Mouse (Mus musculus) forebrain, embryonic 16.5 days (tissue): ENCODE data around the gene Olfr769. TPM values are rescaled to one million over a fixed set of nuclear protein-coding genes. Genes with fewer than 3 reads are reported as not detected.
"Not testable (repeated sequence)": the region's sequence is repeated elsewhere in the genome, so short reads cannot be mapped to it uniquely, and the experiment has no call there.

Source experiments
- ATAC-seq: fragments of 200-750 bp; cut with Nextera tagmentation; 2 replicates; pipeline ENCODE4 v1.8.0; 2017; ENCODE audit warnings: mild to moderate bottlenecking, moderate library complexity
- H3K27ac ChIP-seq: fragments of 300-500 bp; sonication (generic); 2 replicates; pipeline ENCODE4 v1.5.1; 2014; ENCODE audit warnings: low read length, control low read depth
- H3K27me3 ChIP-seq: fragments of 300-500 bp; sonication (generic); replicated peaks from 2 replicates; pipeline ENCODE4 v1.6.1; 2014; ENCODE audit warnings: low read length; ENCODE audit not compliant: control insufficient read depth, insufficient read depth
- H3K36me3 ChIP-seq: fragments of 300-500 bp; sonication (generic); 2 replicates; pipeline ENCODE4 v1.6.1; 2014; ENCODE audit not compliant: control insufficient read depth, insufficient read depth
- H3K4me1 ChIP-seq: fragments of 300-500 bp; sonication (generic); replicated peaks from 2 replicates; pipeline ENCODE4 v1.6.1; 2014; ENCODE audit warnings: low read length; ENCODE audit not compliant: control insufficient read depth, insufficient read depth
- H3K4me2 ChIP-seq: fragments of 300-500 bp; sonication (generic); 2 replicates; pipeline ENCODE4 v1.6.1; 2014; ENCODE audit warnings: mild to moderate bottlenecking, low read length, control low read depth
- H3K4me3 ChIP-seq: fragments of 300-500 bp; sonication (generic); replicated peaks from 2 replicates; pipeline ENCODE4 v1.5.1; 2014; ENCODE audit warnings: mild to moderate bottlenecking, low read length, control low read depth
- H3K9ac ChIP-seq: fragments of 300-500 bp; sonication (generic); replicated peaks from 2 replicates; pipeline ENCODE4 v1.6.1; 2014; ENCODE audit warnings: low read depth, low read length, control low read depth
- H3K9me3 ChIP-seq: fragments of 300-500 bp; sonication (generic); 2 replicates; pipeline ENCODE4 v1.6.1; 2016; ENCODE audit warnings: low read length; ENCODE audit not compliant: control insufficient read depth
- WGBS: fragments of 180-500 bp; shearing (Covaris S2); extraction: QIAGEN DNeasy Blood & Tissue Kit; methylation state at CpG from one replicate; pipeline ENCODE4 v1.1.7; 2014; 5-methylcytosine and 5-hydroxymethylcytosine counted together
- polyA plus RNA-seq: library from polyadenylated mRNA; unstranded; fragments of >200 nt; fragmentation: Nextera tagmentation; extraction: Ambion mirVana; gene quantifications from 2 replicates; pipeline ENCODE4 v1.2.1, GENCODE M21; 2015

The Olfr769 gene
- not detected in 2 replicates for polyA plus RNA-seq

DNA sequence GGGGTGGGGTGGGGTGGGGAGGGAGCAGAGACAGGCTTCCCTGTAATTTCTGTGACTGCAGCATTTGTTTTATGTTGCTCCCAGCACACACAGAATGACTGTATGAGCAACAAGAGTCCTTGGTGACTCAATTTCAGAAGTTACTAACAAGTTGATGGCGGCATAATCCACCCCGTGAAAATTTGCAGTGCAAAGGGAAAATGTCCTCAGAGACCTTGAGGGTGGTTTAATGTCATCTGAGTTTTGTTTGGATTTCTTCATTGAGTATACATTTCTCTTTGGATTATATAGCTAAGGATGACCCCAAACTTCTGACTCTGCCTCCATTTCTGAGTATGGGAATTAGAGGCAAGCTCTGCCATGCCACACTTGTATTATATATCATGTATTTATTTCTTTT lies at the start of gene Olfr769:
Gene Olfr769 (minus strand): TSS at position 101 of the 400 bp plus-strand sequence.
- H3K4me2 ChIP-seq, result no peak within 1 kb of the TSS
- no peak within 1 kb of the TSS for H3K9ac ChIP-seq
- no peaks in the 10 kb centered on the region for H3K27me3 ChIP-seq
- no peak within 1 kb of the TSS for H3K4me3 ChIP-seq
- H3K9me3 ChIP-seq, result no peaks in the 10 kb centered on the region
- ATAC-seq, result no peak
- no peaks in the 10 kb centered on the region for H3K36me3 ChIP-seq
- no peaks in the 10 kb centered on the region for H3K4me1 ChIP-seq
- H3K27ac ChIP-seq, result no peak within 1 kb of the TSS
- WGBS, result 80% methylated on average over 2 of the region's 2 CpGs

DNA sequence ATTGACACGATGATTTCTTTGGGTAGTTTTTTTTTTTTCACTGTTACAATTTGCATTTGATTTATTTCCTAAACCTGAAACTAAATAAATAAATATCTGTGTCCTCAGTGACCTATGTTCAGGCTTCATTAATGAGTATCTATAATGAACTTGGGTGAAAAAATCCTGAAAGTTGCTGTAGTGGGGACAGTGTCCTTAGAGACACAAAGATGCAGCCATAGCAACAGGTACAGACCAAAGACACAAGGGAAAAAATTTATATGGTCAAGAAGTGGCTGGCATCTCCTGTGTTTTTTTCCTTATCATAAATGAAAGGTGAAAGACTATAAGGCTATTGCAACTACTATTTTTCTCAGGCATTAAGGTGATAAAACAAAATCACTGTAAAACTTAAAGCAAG lies 47.0 kb upstream of the Olfr769 start, which contains the start of gene Olfr771:
Gene Olfr771 (minus strand): TSS at position 101 of the 400 bp plus-strand sequence.
- Histone ChIP-seq H3K4me1 (no peaks in the 10 kb centered on the region), H3K27ac (no peak within 1 kb of the TSS), H3K36me3 (no peaks in the 10 kb centered on the region), H3K27me3 (no peaks in the 10 kb centered on the region), H3K4me2 (no peak within 1 kb of the TSS), H3K4me3 (no peak within 1 kb of the TSS), H3K9me3 (no peaks in the 10 kb centered on the region), H3K9ac (no peak within 1 kb of the TSS)
- ATAC-seq, result no peak
- WGBS, result 88% methylated on average over 1 of the region's 1 CpGs

DNA sequence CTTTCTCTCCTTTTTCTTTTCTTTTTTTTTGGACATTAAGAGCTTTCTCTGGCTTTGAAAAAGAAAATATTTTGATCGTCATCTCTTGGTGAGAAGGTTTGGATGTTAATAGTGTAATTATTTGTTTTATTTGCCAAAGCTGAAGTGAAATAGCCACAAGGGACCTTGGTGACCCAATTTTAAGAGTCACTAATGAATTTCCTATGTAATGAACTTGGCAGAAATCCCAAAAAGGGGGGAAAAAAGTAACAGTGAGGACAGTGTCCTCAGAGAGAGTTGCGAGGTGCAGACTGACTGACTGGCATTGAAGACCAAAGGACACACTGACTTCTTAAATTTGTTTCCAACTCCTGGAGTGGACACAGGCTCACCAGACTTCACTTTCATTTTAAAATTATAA lies 21.2 kb upstream of the Olfr769 start, which contains the start of gene Olfr770:
Gene Olfr770 (minus strand): TSS at position 101 of the 400 bp plus-strand sequence.
- Histone ChIP-seq H3K27ac (no peak within 1 kb of the TSS), H3K27me3 (no peaks in the 10 kb centered on the region), H3K9ac (no peak within 1 kb of the TSS), H3K4me2 (no peak within 1 kb of the TSS), H3K4me1 (no peaks in the 10 kb centered on the region), H3K4me3 (no peak within 1 kb of the TSS), H3K36me3 (no peaks in the 10 kb centered on the region), H3K9me3 (no peaks in the 10 kb centered on the region)
- ATAC-seq, result no peak
- WGBS, result 47% methylated on average over 2 of the region's 2 CpGs

DNA sequence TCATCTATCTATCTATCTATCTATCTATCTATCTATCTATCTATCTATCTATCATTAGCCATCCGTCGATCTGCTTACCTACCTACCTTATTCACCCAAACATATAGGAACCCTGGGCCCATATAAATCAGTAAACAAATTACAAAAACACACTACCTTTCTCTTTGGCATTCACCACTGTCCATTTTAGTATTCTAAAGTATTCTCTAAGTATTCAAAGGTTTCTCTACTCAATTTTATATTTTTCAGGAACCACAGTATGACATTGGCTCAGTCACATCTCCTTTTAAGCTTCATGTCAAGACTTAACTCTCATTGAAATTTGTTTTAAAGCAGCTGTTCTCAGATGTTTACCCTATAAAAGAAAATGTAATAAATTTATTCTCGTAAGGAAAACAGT lies 2.5 kb downstream of the Olfr769 start:
- 91% methylated on average over 3 of the region's 3 CpGs for WGBS
- Histone ChIP-seq H3K4me1 (no peaks in the 10 kb centered on the region), H3K9ac (no peak overlapping the region), H3K27ac (no peak overlapping the region), H3K4me3 (no peak overlapping the region), H3K9me3 (no peaks in the 10 kb centered on the region), H3K4me2 (no peak overlapping the region), H3K27me3 (no peaks in the 10 kb centered on the region), H3K36me3 (no peaks in the 10 kb centered on the region)
- no peak for ATAC-seq

DNA sequence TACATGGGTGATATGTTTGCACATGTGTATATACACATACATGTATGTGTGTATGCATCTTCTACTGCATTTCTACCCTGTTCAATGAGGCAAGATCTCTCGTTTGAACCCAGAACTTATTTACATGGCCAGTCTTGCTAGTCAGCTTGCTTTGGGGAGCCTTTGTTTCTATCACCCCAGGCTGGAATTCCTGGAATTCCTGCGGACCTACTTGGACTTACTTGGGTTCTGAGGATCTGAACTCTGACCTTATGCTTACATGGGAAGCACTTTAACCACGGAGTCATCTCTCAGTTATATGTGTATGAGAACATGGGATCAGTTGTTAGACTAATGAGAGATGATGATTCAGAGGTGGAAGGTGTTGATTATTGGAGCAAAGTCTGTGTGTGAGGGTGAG lies 16.4 kb downstream of the Olfr769 start:
- Histone ChIP-seq H3K4me1 (no peaks in the 10 kb centered on the region), H3K27ac (no peak overlapping the region), H3K4me3 (no peak overlapping the region), H3K9me3 (no peaks in the 10 kb centered on the region), H3K36me3 (no peaks in the 10 kb centered on the region), H3K4me2 (no peak overlapping the region), H3K9ac (no peak overlapping the region), H3K27me3 (no peaks in the 10 kb centered on the region)
- ATAC-seq, result no peak
- 50% methylated on average over 3 of the region's 3 CpGs for WGBS

DNA sequence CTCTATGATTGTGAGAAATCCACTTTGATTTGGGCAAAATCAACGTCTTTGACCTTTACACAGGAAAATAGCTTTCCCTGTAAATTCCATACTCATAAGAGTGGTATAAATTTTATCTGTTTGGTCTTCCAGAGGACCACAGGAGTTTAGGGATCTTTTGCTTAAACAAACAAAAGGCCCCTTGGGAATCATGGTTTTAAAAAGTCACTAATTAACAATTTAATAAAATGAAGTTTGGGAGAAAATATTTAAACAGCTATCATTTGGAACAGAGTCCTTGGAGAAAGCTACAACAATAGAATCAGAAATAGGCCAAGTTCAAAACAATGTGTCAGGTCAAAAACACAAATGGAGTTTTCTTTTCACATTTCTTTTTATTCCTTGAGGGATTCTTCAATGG lies 18.4 kb downstream of the Olfr769 start, which contains the start of gene Olfr768:
Gene Olfr768 (minus strand): TSS at position 101 of the 400 bp plus-strand sequence.
- Histone ChIP-seq H3K4me1 (no peaks in the 10 kb centered on the region), H3K9ac (no peak within 1 kb of the TSS), H3K27me3 (no peaks in the 10 kb centered on the region), H3K4me2 (no peak within 1 kb of the TSS), H3K9me3 (no peaks in the 10 kb centered on the region), H3K36me3 (no peaks in the 10 kb centered on the region), H3K27ac (no peak within 1 kb of the TSS), H3K4me3 (no peak within 1 kb of the TSS)
- ATAC-seq, result no peak
- 82% methylated on average over 1 of the region's 1 CpGs for WGBS

DNA sequence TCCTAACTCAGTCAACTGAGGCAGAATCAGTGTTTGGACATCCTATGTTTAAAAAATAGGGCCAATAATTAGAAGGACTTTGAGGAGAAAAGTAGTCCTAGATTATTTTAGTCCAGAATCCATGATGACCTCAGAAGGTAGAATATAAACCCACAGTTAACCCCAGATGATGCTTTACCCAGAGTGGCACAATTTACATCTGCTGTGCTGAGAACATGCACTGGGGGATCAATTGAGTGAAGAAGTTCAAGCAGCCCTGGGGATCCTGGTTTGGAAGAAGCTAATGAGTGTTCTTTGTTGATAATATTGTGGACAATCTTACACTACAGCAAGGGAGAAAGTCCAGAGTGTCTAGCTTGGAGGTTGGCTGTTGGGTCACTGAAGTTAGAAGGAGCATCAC lies 34.9 kb downstream of the Olfr769 start, which contains the start of gene Olfr767:
Gene Olfr767 (minus strand): TSS at position 101 of the 400 bp plus-strand sequence.
- H3K36me3 ChIP-seq, H3K27ac ChIP-seq, ATAC-seq, H3K27me3 ChIP-seq, H3K4me3 ChIP-seq, H3K9ac ChIP-seq, H3K9me3 ChIP-seq, H3K4me1 ChIP-seq, H3K4me2 ChIP-seq: not testable (repeated sequence)

DNA sequence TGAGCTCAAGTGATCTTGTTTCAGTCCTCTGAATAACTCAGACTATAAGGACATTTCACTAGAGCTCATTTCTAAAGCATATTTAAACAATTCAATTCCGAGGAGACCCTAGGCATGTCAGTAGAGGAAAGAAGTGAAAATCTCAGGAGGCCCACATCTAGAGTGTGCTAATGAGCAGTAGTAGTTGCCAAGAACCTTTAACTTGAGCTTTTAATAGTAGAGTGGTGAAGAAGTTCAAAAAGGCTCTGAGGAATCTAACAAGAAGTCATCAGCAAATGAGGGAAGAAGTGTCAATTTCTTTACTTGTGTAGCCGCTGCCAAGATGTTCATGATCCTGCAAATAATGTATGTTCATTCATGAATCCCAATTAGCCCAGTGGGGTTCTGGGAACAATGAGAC lies 48.8 kb downstream of the Olfr769 start, which contains the start of gene Olfr766-ps1:
Gene Olfr766-ps1 (minus strand): TSS at position 101 of the 400 bp plus-strand sequence.
- no peak for ATAC-seq
- Histone ChIP-seq H3K9me3 (no peaks in the 10 kb centered on the region), H3K9ac (no peak within 1 kb of the TSS), H3K4me1 (no peaks in the 10 kb centered on the region), H3K27ac (no peak within 1 kb of the TSS), H3K27me3 (no peaks in the 10 kb centered on the region), H3K4me2 (no peak within 1 kb of the TSS), H3K4me3 (no peak within 1 kb of the TSS), H3K36me3 (no peaks in the 10 kb centered on the region)
- 46% methylated on average over 2 of the region's 2 CpGs for WGBS
